In genomic region chr5:139557531-139558467, GRCm38 (mm10) we compare ENCODE assay signal across 9 mouse cellular contexts. TPM values are rescaled to one million over a fixed set of nuclear protein-coding genes. Genes with fewer than 3 reads are reported as not detected.
DNase-seq lines count a peak whose midpoint lies in the region; ATAC-seq lines count a peak whose summit lies in the region.
"Had no signal": no experiment of that assay in that cellular context is flagged by ENCODE, and none has a peak within 500 bp of the region (broad histone marks: within the 10 kb centered on the region; RNA-seq: fewer than 3 reads in every experiment).

No protein-coding gene starts in this region.

- peak overlapping the region; percentile 23 for H3K4me3 ChIP-seq in kidney, embryonic 15.5 days (replicated peaks)
- no peak overlapping the region for H3K4me3 ChIP-seq in hindbrain, embryonic 16.5 days (ENCODE audit: low read length)
- H3K4me3 ChIP-seq in neural tube, embryonic 12.5 days = no peak overlapping the region

- ATAC-seq in kidney, embryonic 15.5 days (replicated peaks; ENCODE audit: low FRiP score) = peak; percentile 40
- ATAC-seq in hindbrain, embryonic 16.5 days = peak; percentile 46; the same call in 1 of the 2 replicates
- ATAC-seq in neural tube, embryonic 12.5 days (ENCODE audit: low FRiP score, low read depth) = peak; percentile 27; the same call in 1 of the 2 replicates

- 2% methylated on average over 43 of the region's 43 CpGs for WGBS in kidney, embryonic 15.5 days
- WGBS in hindbrain, embryonic 16.5 days = 4% methylated on average over 43 of the region's 43 CpGs
- 1% methylated on average over 43 of the region's 43 CpGs for WGBS in neural tube, embryonic 12.5 days

- no peak for DNase-seq in kidney, postnatal 10 days
- peak; percentile 39 for DNase-seq in embryo, embryonic 9.5 days (ENCODE audit: extremely low spot score)
- DNase-seq in urinary bladder, postnatal 10 days (ENCODE audit: low spot score) = no peak
- DNase-seq in adrenal gland, postnatal 25 days = no peak
- no peak for DNase-seq in gastrocnemius, postnatal 10 days

- H3K27ac ChIP-seq in kidney, embryonic 15.5 days = peak overlapping the region; percentile 84
- H3K27ac ChIP-seq in hindbrain, embryonic 16.5 days (ENCODE audit: low read depth, low read length) = peak overlapping the region; percentile 42; the same call in 1 of the 2 replicates
- 0 out of 2 replicates have a peak overlapping the region, but pooled peaks have one; percentile 13 for H3K27ac ChIP-seq in neural tube, embryonic 12.5 days
- H3K27ac ChIP-seq: macrophage had no signal

- no peak overlapping the region; the same call in 1 of the 2 replicates for H3K9ac ChIP-seq in kidney, embryonic 15.5 days
- H3K9ac ChIP-seq in hindbrain, embryonic 16.5 days (ENCODE audit: low read depth, low read length) = no peak overlapping the region; the same call in 1 of the 2 replicates
- 0 out of 2 replicates have a peak overlapping the region, but pooled peaks have one; percentile 22 for H3K9ac ChIP-seq in neural tube, embryonic 12.5 days

- H3K9me3 ChIP-seq in kidney, embryonic 15.5 days (replicated peaks) = no peaks in the 10 kb centered on the region
- H3K9me3 ChIP-seq in hindbrain, embryonic 16.5 days (ENCODE audit: control insufficient read depth, low read length) = no peaks in the 10 kb centered on the region
- no peaks in the 10 kb centered on the region for H3K9me3 ChIP-seq in neural tube, embryonic 12.5 days

- peaks cover 97% of the 10 kb centered on the region for H3K27me3 ChIP-seq in kidney, embryonic 15.5 days
- H3K27me3 ChIP-seq in hindbrain, embryonic 16.5 days (replicated peaks; ENCODE audit: control insufficient read depth, insufficient read depth, low read length) = peaks cover 26% of the 10 kb centered on the region
- peaks cover 86% of the 10 kb centered on the region for H3K27me3 ChIP-seq in neural tube, embryonic 12.5 days (replicated peaks)

- no peaks in the 10 kb centered on the region for H3K36me3 ChIP-seq in kidney, embryonic 15.5 days
- no peaks in the 10 kb centered on the region for H3K36me3 ChIP-seq in hindbrain, embryonic 16.5 days (ENCODE audit: control insufficient read depth, insufficient read depth, low read length)
- no peaks in the 10 kb centered on the region for H3K36me3 ChIP-seq in neural tube, embryonic 12.5 days

- peaks cover 68% of the 10 kb centered on the region for H3K4me1 ChIP-seq in kidney, embryonic 15.5 days
- peaks cover 39% of the 10 kb centered on the region for H3K4me1 ChIP-seq in hindbrain, embryonic 16.5 days (ENCODE audit: control insufficient read depth, insufficient read depth, low read depth, low read length)
- H3K4me1 ChIP-seq in neural tube, embryonic 12.5 days = peaks cover 58% of the 10 kb centered on the region

- H3K4me2 ChIP-seq in kidney, embryonic 15.5 days = peak overlapping the region; percentile 54
- peak overlapping the region; percentile 46 for H3K4me2 ChIP-seq in hindbrain, embryonic 16.5 days (ENCODE audit: low read length)
- H3K4me2 ChIP-seq in neural tube, embryonic 12.5 days (replicated peaks) = peak overlapping the region; percentile 50

RNA-seq across cellular contexts. Expression of gene Uncx, which starts 14.5 kb away (rescaled TPM):
- polyA plus RNA-seq in kidney, embryonic 15.5 days (2015; fragmentation: Nextera tagmentation; extraction: Ambion mirVana) = 90.8 and 96.1 TPM in 2 replicates
- polyA plus RNA-seq in hindbrain, embryonic 16.5 days (2015; fragmentation: Nextera tagmentation; extraction: Ambion mirVana) = 24.9 and 26.7 TPM in 2 replicates
- 92.9 and 107 TPM in 2 replicates for polyA plus RNA-seq in neural tube, embryonic 12.5 days (2016; fragmentation: Nextera tagmentation; extraction: Ambion mirVana)
- not detected in 2 replicates for total RNA-seq in adrenal gland, postnatal 25 days (2021)
- total RNA-seq in gastrocnemius, postnatal 10 days (2021) = not detected
- polyA plus RNA-seq: macrophage had no signal

Comparison
In these comparisons a context has a peak if more than half of its experiments do, and no peak if none do; other contexts are left out.
1. H3K27ac ChIP-seq: peak in every context shown above with its lines; median percentile 84 in kidney, embryonic 15.5 days; 42 in hindbrain, embryonic 16.5 days; 13 in neural tube, embryonic 12.5 days.